Mouse (Mus musculus): ENCODE measurements around the gene Lrp2. TPM values are rescaled to one million over a fixed set of nuclear protein-coding genes. Genes with fewer than 3 reads are reported as not detected.

The Lrp2 gene
- polyA plus RNA-seq, 1 experiment: 92.6 TPM

GRCm38 (mm10) chr2:69379801-69380200 is 206.1 kb downstream of the Lrp2 start:
- H3K4me3 ChIP-seq (ENCODE audit: low read depth, low read length): no peak overlapping the region
- no peak overlapping the region for H3K9ac ChIP-seq (ENCODE audit: low read depth, poor library complexity, severe bottlenecking)
- no peaks in the 10 kb centered on the region for H3K36me3 ChIP-seq (ENCODE audit: control insufficient read depth, insufficient read depth, low read length, poor library complexity, severe bottlenecking)
- peaks cover 2% of the 10 kb centered on the region for H3K4me1 ChIP-seq (ENCODE audit: control insufficient read depth, insufficient read depth, low read length)
- H3K9me3 ChIP-seq (replicated peaks; ENCODE audit: control insufficient read depth, insufficient read depth, low read length, poor library complexity, severe bottlenecking): no peaks in the 10 kb centered on the region
- H3K27me3 ChIP-seq (ENCODE audit: control insufficient read depth, insufficient read depth, low read length, poor library complexity, severe bottlenecking): 0 out of 2 replicates have a peak, but pooled peaks cover 1% of the 10 kb centered on the region
- H3K27ac ChIP-seq (ENCODE audit: insufficient read depth, low read length): no peak overlapping the region
- TF ChIP-seq POLR2A (IDR thresholded peaks at IDR 0.05; ENCODE audit: insufficient read depth, low read length) (no peak), CTCF (IDR thresholded peaks at IDR 0.05; ENCODE audit: low read depth, low read length) (no peak), EP300 (IDR thresholded peaks at IDR 0.05; ENCODE audit: insufficient read depth, low read depth, low read length) (no peak)

GRCm38 (mm10) chr2:69376780-69377179 is 209.1 kb downstream of the Lrp2 start:
- Histone ChIP-seq H3K27me3 (ENCODE audit: control insufficient read depth, insufficient read depth, low read length, poor library complexity, severe bottlenecking) (0 out of 2 replicates have a peak, but pooled peaks cover 1% of the 10 kb centered on the region), H3K9ac (ENCODE audit: low read depth, poor library complexity, severe bottlenecking) (no peak overlapping the region)

More at GRCm38 (mm10) chr2:69376780-69377179, 209.1 kb downstream of the Lrp2 start:
- Histone ChIP-seq H3K4me1 (ENCODE audit: control insufficient read depth, insufficient read depth, low read length) (peaks cover 2% of the 10 kb centered on the region), H3K9me3 (replicated peaks; ENCODE audit: control insufficient read depth, insufficient read depth, low read length, poor library complexity, severe bottlenecking) (no peaks in the 10 kb centered on the region), H3K4me3 (ENCODE audit: low read depth, low read length) (no peak overlapping the region), H3K27ac (ENCODE audit: insufficient read depth, low read length) (no peak overlapping the region), H3K36me3 (ENCODE audit: control insufficient read depth, insufficient read depth, low read length, poor library complexity, severe bottlenecking) (no peaks in the 10 kb centered on the region)
- TF ChIP-seq POLR2A (IDR thresholded peaks at IDR 0.05; ENCODE audit: insufficient read depth, low read length): no peak
- no peak for TF ChIP-seq CTCF (IDR thresholded peaks at IDR 0.05; ENCODE audit: low read depth, low read length)
- no peak for TF ChIP-seq EP300 (IDR thresholded peaks at IDR 0.05; ENCODE audit: insufficient read depth, low read depth, low read length)

Other genes starting within 250 kb of the Lrp2 start
- not detected in 2 replicates for gene Abcb11, start 243.4 kb downstream of the Lrp2 start, polyA plus RNA-seq (2011; ENCODE audit: insufficient read depth, insufficient read length, low read depth, missing spikeins)
- 0.13 and 0.15 TPM in 2 replicates for gene Dhrs9, start 205.6 kb downstream of the Lrp2 start, polyA plus RNA-seq (2011; ENCODE audit: insufficient read depth, insufficient read length, low read depth, missing spikeins)
- gene Bbs5, start 61.1 kb upstream of the Lrp2 start, polyA plus RNA-seq (2011; ENCODE audit: insufficient read depth, insufficient read length, low read depth, missing spikeins): 15.9 and 17.7 TPM in 2 replicates
- not detected in 2 replicates for gene Klhl41, start 84.1 kb upstream of the Lrp2 start, polyA plus RNA-seq (2011; ENCODE audit: insufficient read depth, insufficient read length, low read depth, missing spikeins)
- 23.1 and 27.9 TPM in 2 replicates for gene Fastkd1, start 127.5 kb upstream of the Lrp2 start, polyA plus RNA-seq (2011; ENCODE audit: insufficient read depth, insufficient read length, low read depth, missing spikeins)
- 165 and 179 TPM in 2 replicates for gene Ppig, start 136.5 kb upstream of the Lrp2 start, polyA plus RNA-seq (2011; ENCODE audit: insufficient read depth, insufficient read length, low read depth, missing spikeins)
- 3.7 and 6.1 TPM in 2 replicates for gene Ccdc173, start 203.5 kb upstream of the Lrp2 start, polyA plus RNA-seq (2011; ENCODE audit: insufficient read depth, insufficient read length, low read depth, missing spikeins)
- gene Phospho2, start 203.6 kb upstream of the Lrp2 start, polyA plus RNA-seq (2011; ENCODE audit: insufficient read depth, insufficient read length, low read depth, missing spikeins): 10.2 and 11.2 TPM in 2 replicates
- gene Klhl23, start 235.9 kb upstream of the Lrp2 start, polyA plus RNA-seq (2011; ENCODE audit: insufficient read depth, insufficient read length, low read depth, missing spikeins): 5.4 and 7.0 TPM in 2 replicates

Data from ES-Bruce4 (cell line).